Mouse (Mus musculus): ENCODE measurements around the gene Wdr95. TPM values are rescaled to one million over a fixed set of nuclear protein-coding genes. Genes with fewer than 3 reads are reported as not detected.
A peak's percentile ranks its signal among the peaks of the same experiment; 100 is the strongest.

The Wdr95 gene
- polyA plus RNA-seq, 1 experiment from 2014 or later: 0.24 TPM

DNA sequence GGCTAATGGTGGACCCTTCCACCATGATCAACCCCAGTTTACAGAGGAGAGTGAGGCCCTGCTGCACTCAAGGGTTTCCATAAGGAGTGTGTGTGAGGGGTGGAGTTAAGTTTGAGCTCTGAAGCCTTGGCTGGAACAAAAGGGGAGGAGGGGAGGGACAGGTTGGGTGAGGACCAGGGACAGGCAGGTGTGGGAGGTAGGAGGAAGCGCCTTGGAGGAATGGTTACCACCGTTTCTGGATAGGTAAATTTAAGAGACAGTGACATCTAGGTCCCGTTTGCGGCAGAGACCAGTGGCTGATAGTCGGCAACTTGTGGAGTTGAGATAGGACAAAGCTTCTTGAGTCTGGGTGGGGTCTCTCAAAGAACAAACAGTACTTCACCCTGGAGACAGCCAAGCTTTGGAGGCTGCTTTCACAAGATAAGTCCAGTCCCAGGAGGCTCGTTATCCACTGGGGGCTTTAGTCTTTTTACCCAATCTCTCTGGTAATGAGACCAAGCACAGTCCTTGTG is 120.5 kb downstream of the Wdr95 start:
- ATAC-seq (replicated peaks; ENCODE audit: low FRiP score) (0 out of 2 replicates have a peak, but pooled peaks have one; percentile 44), DNase-seq (ENCODE audit: low spot score) (no peak)
- no peak overlapping the region for H3K4me2 ChIP-seq (ENCODE audit: low read depth, low read length, severe bottlenecking)
- no peak overlapping the region for H3K27ac ChIP-seq (ENCODE audit: low read depth, low read length)
- no peaks in the 10 kb centered on the region for H3K9me3 ChIP-seq (ENCODE audit: control insufficient read depth, low read length)
- H3K4me1 ChIP-seq (replicated peaks; ENCODE audit: control insufficient read depth, insufficient read depth, low read length): no peaks in the 10 kb centered on the region
- no peak overlapping the region for H3K4me3 ChIP-seq (ENCODE audit: low read depth, low read length)
- 64% methylated on average over 6 of the region's 6 CpGs for WGBS
- H3K9ac ChIP-seq (ENCODE audit: low read length): no peak overlapping the region
- H3K36me3 ChIP-seq (ENCODE audit: control insufficient read depth, insufficient read depth, low read length): no peaks in the 10 kb centered on the region
- H3K27me3 ChIP-seq (ENCODE audit: control insufficient read depth, insufficient read depth, low read length): no peaks in the 10 kb centered on the region

DNA sequence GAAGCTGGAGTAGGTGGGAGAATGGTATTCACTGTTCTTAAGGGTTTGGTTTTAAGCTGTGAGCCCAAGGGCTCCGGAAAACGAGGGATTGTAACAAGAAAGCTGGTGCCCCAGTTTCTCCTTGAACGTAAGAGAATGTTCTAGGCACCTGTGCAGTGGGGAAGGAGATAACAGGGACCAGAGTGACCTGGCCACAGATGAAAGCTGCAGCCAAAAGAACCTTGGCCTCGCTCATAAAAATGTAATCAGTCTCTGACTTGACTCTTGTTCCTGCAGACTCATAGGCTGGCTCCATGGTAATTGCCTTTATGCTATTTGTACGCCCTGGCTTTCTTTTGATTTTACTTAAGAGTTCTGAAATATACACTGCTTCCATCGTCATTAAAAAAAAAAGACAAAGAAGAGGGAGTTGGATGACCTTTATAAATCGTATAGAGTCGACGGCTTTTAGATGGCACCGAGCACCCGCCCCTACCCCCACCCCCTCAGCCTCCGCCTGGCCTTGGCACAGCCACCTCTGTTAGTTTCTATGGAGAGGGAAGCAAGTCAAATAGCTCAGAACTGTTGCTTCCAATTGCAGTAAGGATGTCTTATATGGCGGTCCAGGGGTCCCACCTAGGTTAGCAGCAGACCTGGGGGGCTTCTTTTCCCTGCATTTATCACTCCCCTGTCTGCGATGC is 121.2 kb downstream of the Wdr95 start:
- H3K4me1 ChIP-seq (replicated peaks; ENCODE audit: control insufficient read depth, insufficient read depth, low read length): no peaks in the 10 kb centered on the region
- no peak for DNase-seq (ENCODE audit: low spot score)
- no peak overlapping the region for H3K9ac ChIP-seq (ENCODE audit: low read length)
- no peak for ATAC-seq (replicated peaks; ENCODE audit: low FRiP score)
- no peaks in the 10 kb centered on the region for H3K9me3 ChIP-seq (ENCODE audit: control insufficient read depth, low read length)
- H3K36me3 ChIP-seq (ENCODE audit: control insufficient read depth, insufficient read depth, low read length): no peaks in the 10 kb centered on the region
- H3K4me2 ChIP-seq (ENCODE audit: low read depth, low read length, severe bottlenecking): no peak overlapping the region
- H3K27me3 ChIP-seq (ENCODE audit: control insufficient read depth, insufficient read depth, low read length): no peaks in the 10 kb centered on the region
- no peak overlapping the region for H3K4me3 ChIP-seq (ENCODE audit: low read depth, low read length)
- H3K27ac ChIP-seq (ENCODE audit: low read depth, low read length): no peak overlapping the region
- 84% methylated on average over 14 of the region's 14 CpGs for WGBS

DNA sequence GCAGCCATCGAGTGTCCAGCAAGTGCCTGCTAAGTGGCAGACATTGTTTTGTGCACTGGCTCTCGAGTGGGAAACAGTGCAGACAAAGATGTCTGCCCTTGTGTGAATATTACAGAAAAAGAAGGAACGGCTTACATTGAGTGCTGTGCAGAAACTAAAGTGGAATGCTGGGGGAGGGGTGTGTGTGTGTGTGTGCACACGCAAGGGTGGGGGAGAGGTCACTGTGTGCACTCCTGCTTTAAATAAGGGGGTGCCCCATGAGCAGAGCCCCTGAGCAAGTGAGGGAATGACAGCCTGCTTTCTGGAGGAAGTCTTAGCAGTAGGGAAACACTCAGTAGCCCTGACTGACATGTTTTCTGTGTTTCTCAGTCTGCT is 121.7 kb downstream of the Wdr95 start:
- Histone ChIP-seq H3K4me2 (ENCODE audit: low read depth, low read length, severe bottlenecking) (no peak overlapping the region), H3K9me3 (ENCODE audit: control insufficient read depth, low read length) (no peaks in the 10 kb centered on the region), H3K4me1 (replicated peaks; ENCODE audit: control insufficient read depth, insufficient read depth, low read length) (no peaks in the 10 kb centered on the region), H3K27me3 (ENCODE audit: control insufficient read depth, insufficient read depth, low read length) (no peaks in the 10 kb centered on the region), H3K27ac (ENCODE audit: low read depth, low read length) (no peak overlapping the region), H3K4me3 (ENCODE audit: low read depth, low read length) (no peak overlapping the region), H3K9ac (ENCODE audit: low read length) (no peak overlapping the region), H3K36me3 (ENCODE audit: control insufficient read depth, insufficient read depth, low read length) (no peaks in the 10 kb centered on the region)
- no peak for DNase-seq (ENCODE audit: low spot score)
- 69% methylated on average over 4 of the region's 4 CpGs for WGBS
- no peak; the same call in 1 of the 2 replicates for ATAC-seq (replicated peaks; ENCODE audit: low FRiP score)

DNA sequence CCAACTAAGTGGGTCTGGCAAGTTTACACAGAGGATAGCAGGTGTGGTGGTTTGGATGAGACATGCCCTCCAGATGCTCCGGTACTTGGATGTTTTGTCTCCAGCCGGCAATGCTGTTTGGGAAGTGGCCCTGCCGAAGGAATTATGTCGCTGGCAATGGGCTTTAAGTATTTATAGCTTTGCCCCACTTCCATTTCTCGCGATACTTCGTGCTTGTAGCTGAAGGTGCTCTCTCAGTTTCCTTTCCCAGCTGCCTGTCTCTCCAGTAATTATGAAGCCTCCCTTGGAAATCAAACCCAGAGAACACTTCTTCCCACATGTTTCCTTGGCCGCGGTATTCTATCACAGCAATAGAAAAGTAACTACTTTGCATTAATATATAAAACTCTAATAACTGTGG is 127.2 kb downstream of the Wdr95 start:
- Histone ChIP-seq H3K4me1 (replicated peaks; ENCODE audit: control insufficient read depth, insufficient read depth, low read length) (no peaks in the 10 kb centered on the region), H3K36me3 (ENCODE audit: control insufficient read depth, insufficient read depth, low read length) (no peaks in the 10 kb centered on the region), H3K27ac (ENCODE audit: low read depth, low read length) (no peak overlapping the region), H3K4me3 (ENCODE audit: low read depth, low read length) (no peak overlapping the region), H3K9ac (ENCODE audit: low read length) (no peak overlapping the region), H3K4me2 (ENCODE audit: low read depth, low read length, severe bottlenecking) (no peak overlapping the region), H3K27me3 (ENCODE audit: control insufficient read depth, insufficient read depth, low read length) (no peaks in the 10 kb centered on the region), H3K9me3 (ENCODE audit: control insufficient read depth, low read length) (no peaks in the 10 kb centered on the region)
- DNase-seq (ENCODE audit: low spot score): no peak
- no peak for ATAC-seq (replicated peaks; ENCODE audit: low FRiP score)
- 93% methylated on average over 9 of the region's 9 CpGs for WGBS

DNA sequence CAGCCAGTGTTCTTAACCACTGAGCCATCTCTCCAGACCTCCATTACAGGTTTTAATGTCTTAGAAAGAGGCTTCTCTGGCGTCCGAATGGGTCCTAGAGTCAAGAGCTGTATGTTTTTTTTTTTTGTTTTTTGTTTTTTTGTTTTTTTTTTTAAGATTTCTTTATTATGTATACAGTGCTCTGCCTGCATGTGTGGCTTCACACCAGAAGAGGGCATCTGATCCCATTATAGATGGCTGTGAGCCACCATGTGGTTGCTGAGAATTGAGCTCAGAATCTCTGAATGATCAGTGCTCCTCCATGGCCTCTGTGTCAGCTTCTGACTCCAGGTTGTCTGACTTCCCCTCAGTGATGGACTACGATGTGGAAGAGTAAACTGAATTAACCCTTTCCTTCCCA is 129.5 kb downstream of the Wdr95 start:
- no peak overlapping the region for H3K27ac ChIP-seq (ENCODE audit: low read depth, low read length)
- no peaks in the 10 kb centered on the region for H3K4me1 ChIP-seq (replicated peaks; ENCODE audit: control insufficient read depth, insufficient read depth, low read length)
- H3K4me3 ChIP-seq (ENCODE audit: low read depth, low read length): no peak overlapping the region
- H3K27me3 ChIP-seq (ENCODE audit: control insufficient read depth, insufficient read depth, low read length): no peaks in the 10 kb centered on the region
- ATAC-seq (replicated peaks; ENCODE audit: low FRiP score) (no peak), DNase-seq (ENCODE audit: low spot score) (no peak)
- WGBS: 64% methylated on average over 3 of the region's 3 CpGs
- no peaks in the 10 kb centered on the region for H3K36me3 ChIP-seq (ENCODE audit: control insufficient read depth, insufficient read depth, low read length)
- H3K9me3 ChIP-seq (ENCODE audit: control insufficient read depth, low read length): no peaks in the 10 kb centered on the region; the same call in 1 of the 2 replicates
- no peak overlapping the region for H3K4me2 ChIP-seq (ENCODE audit: low read depth, low read length, severe bottlenecking)
- H3K9ac ChIP-seq (ENCODE audit: low read length): no peak overlapping the region

DNA sequence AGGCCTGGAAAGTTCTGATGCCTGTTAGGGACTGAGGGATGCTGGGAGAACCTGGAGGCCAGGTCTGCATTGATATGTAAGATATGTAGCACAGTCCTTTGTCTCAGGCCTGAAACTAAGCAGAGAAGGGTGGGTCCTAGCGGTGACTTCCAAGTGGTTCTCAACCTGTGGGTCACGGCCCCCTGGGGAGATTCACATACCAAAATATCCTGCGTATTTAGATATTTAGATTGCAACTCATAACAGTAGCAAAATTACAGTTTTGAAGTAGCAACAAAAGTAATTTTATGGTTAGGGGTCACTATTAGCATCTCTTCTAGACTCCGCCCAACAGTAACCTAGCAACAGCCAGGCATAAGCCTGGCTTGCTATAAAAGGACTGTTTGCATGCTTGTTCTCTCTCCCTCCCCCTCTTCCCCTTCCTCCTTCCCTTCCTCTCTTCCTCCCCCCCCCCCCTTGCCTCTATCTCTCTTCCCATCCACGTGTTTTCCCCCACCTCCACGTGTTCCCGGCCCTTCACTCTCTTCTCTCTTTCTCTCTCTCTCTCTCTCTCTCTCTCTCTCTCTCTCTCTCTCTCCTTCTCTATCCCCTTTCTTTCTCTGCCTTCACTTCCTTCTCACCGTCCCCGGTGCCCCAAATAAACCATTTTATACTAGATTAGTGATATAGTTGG is 130.4 kb downstream of the Wdr95 start:
- Histone ChIP-seq H3K4me1 (replicated peaks; ENCODE audit: control insufficient read depth, insufficient read depth, low read length) (no peaks in the 10 kb centered on the region), H3K9ac (ENCODE audit: low read length) (no peak overlapping the region), H3K4me3 (ENCODE audit: low read depth, low read length) (no peak overlapping the region), H3K27ac (ENCODE audit: low read depth, low read length) (no peak overlapping the region), H3K9me3 (ENCODE audit: control insufficient read depth, low read length) (no peaks in the 10 kb centered on the region; the same call in 1 of the 2 replicates), H3K27me3 (ENCODE audit: control insufficient read depth, insufficient read depth, low read length) (no peaks in the 10 kb centered on the region), H3K4me2 (ENCODE audit: low read depth, low read length, severe bottlenecking) (no peak overlapping the region), H3K36me3 (ENCODE audit: control insufficient read depth, insufficient read depth, low read length) (no peaks in the 10 kb centered on the region)
- DNase-seq (ENCODE audit: low spot score) (no peak), ATAC-seq (replicated peaks; ENCODE audit: low FRiP score) (no peak)
- WGBS: 73% methylated on average over 9 of the region's 9 CpGs

DNA sequence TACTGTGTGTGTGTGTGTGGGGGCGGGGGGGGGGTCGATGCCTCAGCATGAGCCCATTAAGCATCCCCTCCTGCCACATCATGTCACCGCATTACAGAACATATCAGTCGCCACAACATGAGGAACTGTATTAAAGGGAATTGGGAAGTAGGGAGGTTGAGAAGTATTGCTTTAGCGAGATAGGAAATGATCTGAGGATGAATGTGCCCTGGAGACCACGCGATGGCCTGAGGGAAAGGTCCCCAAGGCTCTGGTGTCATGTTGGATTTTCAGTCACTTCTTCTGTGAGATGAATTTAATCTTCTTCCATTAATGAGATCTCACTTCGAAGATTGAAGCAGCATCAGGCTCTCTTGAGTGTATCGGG is 130.9 kb downstream of the Wdr95 start:
- Histone ChIP-seq H3K4me1 (replicated peaks; ENCODE audit: control insufficient read depth, insufficient read depth, low read length) (no peaks in the 10 kb centered on the region), H3K27me3 (ENCODE audit: control insufficient read depth, insufficient read depth, low read length) (no peaks in the 10 kb centered on the region), H3K4me2 (ENCODE audit: low read depth, low read length, severe bottlenecking) (no peak overlapping the region), H3K4me3 (ENCODE audit: low read depth, low read length) (no peak overlapping the region), H3K36me3 (ENCODE audit: control insufficient read depth, insufficient read depth, low read length) (no peaks in the 10 kb centered on the region), H3K9me3 (ENCODE audit: control insufficient read depth, low read length) (no peaks in the 10 kb centered on the region; the same call in 1 of the 2 replicates), H3K9ac (ENCODE audit: low read length) (no peak overlapping the region), H3K27ac (ENCODE audit: low read depth, low read length) (no peak overlapping the region)
- DNase-seq (ENCODE audit: low spot score) (no peak), ATAC-seq (replicated peaks; ENCODE audit: low FRiP score) (no peak)
- 71% methylated on average over 9 of the region's 9 CpGs for WGBS

DNA sequence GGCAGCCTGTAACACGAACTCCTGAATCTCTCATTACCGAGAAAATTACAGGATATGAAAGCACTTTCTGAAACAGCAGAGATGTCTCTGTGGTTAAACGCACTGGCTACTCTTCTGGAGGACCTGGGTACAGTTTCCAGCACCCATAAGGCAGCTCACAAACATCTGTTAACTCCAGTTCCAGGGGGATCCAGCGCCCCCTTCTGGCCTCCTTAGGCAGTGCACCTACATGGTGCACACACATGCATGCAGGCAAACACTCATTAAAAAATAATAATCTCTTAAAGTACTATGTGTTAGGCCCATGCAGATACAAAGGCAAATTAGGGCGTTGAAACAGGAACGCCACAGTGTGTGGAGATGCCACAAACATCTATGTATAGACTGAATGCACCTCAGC is 132.9 kb downstream of the Wdr95 start:
- 88% methylated on average over 6 of the region's 6 CpGs for WGBS
- ATAC-seq (replicated peaks; ENCODE audit: low FRiP score): no peak
- Histone ChIP-seq H3K9me3 (ENCODE audit: control insufficient read depth, low read length) (no peaks in the 10 kb centered on the region; the same call in 1 of the 2 replicates), H3K4me2 (ENCODE audit: low read depth, low read length, severe bottlenecking) (no peak overlapping the region), H3K27ac (ENCODE audit: low read depth, low read length) (no peak overlapping the region), H3K4me1 (replicated peaks; ENCODE audit: control insufficient read depth, insufficient read depth, low read length) (no peaks in the 10 kb centered on the region), H3K36me3 (ENCODE audit: control insufficient read depth, insufficient read depth, low read length) (no peaks in the 10 kb centered on the region), H3K9ac (ENCODE audit: low read length) (no peak overlapping the region), H3K27me3 (ENCODE audit: control insufficient read depth, insufficient read depth, low read length) (no peaks in the 10 kb centered on the region), H3K4me3 (ENCODE audit: low read depth, low read length) (no peak overlapping the region)
- no peak for DNase-seq (ENCODE audit: low spot score)
